Mouse (Mus musculus) heart, adult 2 months (tissue): ENCODE data around the gene Arnt2.

Experiments
- CTCF ChIP-seq: fragments of 200-600 bp; IDR thresholded peaks from 2 replicates; pipeline ENCODE4 v1.8.1; 2022; ENCODE audit warnings: antibody characterized with exemption, mild to moderate bottlenecking, moderate library complexity
- EP300 ChIP-seq: fragments of 200-500 bp; IDR thresholded peaks from 2 replicates; pipeline ENCODE4 v1.6.1; 2011; ENCODE audit warnings: low read depth, low read length, control low read depth; ENCODE audit not compliant: insufficient read depth
- POLR2A ChIP-seq: fragments of 200-500 bp; IDR thresholded peaks from 2 replicates; pipeline ENCODE4 v1.6.1; 2011; ENCODE audit warnings: mild to moderate bottlenecking, low read depth, low read length, control low read depth; ENCODE audit not compliant: insufficient read depth

DNA sequence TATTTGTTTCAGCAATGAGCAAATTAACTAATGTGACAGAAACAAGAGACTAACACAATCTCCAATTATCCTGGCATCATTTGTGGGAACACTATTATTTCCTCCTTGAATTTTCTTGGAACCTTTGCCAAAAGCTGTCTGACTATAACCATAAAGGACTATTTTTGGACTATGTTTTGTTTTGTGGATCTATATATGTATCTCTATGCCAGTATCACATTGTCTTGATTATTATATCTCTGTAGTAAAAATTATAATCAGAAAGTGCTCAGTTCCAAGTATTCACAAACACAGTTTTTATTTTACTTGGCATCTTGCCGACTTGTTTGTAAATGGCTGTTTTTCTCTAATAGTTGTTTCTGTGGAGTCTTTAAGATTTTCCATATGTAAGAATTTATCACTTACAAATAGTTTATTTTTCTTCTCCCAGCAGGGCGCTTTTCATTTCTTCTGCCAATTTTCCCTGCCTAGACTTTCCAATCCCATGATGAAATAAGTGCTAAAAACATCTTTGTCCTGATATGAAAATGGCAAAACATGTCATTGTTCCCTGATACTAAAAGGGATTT lies 32.5 kb upstream of the Arnt2 start:
- TF ChIP-seq EP300 (no peak), CTCF (no peak), POLR2A (no peak)
